Mouse (Mus musculus): ENCODE data around the gene Hoxa2.

GRCm38 (mm10) chr6:52166431-52167077 lies 1.9 kb upstream of the Hoxa2 start:
- TF ChIP-seq CTCF (IDR thresholded peaks at IDR 0.05; ENCODE audit: borderline replicate concordance, extremely low read depth, insufficient read depth, insufficient read length), result no peak
- no peak for TF ChIP-seq POLR2A (IDR thresholded peaks at IDR 0.05; ENCODE audit: borderline replicate concordance, extremely low read depth, insufficient read depth, insufficient read length, poor library complexity, severe bottlenecking)
